Mouse (Mus musculus): ENCODE results near the gene 4930469K13Rik.

DNA sequence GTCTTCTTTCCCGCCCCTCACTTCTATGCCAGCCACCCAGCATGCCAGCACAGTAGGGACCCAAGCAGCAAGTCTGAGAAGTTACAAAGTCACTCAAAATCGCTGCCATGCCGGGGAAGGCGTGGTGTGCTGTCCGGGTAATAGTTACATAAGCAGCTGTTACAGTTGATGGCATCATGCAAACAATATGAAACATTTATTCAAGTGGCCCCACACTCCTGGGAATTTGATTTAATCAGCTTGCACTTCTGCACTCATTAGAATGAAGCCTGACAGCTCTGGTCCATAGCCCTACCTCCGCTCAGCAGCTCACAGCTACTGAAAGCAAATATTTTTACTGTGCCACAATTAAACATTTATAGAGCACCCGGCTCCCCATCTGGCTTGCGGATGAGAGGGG is 172.6 kb downstream of the 4930469K13Rik start:
- TF ChIP-seq CTCF (IDR thresholded peaks at IDR 0.05) (no peak), EP300 (IDR thresholded peaks at IDR 0.05) (no peak)
